Mouse (Mus musculus) embryonic facial prominence, embryonic 11.5 days (tissue): ENCODE measurements at regions not wholly inside any gene's neighbourhood (a gene's known extent, or its start where the extent isn't known, plus 50 kb on each side); places are given as distances from the start of the nearest gene placed in this dataset.

Experiments used
- ATAC-seq: fragments of 200-750 bp; cut with Nextera tagmentation; replicated peaks from 2 replicates; pipeline ENCODE4 v1.8.0; 2017; ENCODE audit warnings: low read depth; ENCODE audit not compliant: insufficient number of reproducible peaks, low FRiP score, low TSS enrichment
- DNase-seq: peaks from one replicate; pipeline ENCODE4 v3.0.0-alpha.2; 2015; ENCODE audit warnings: low spot score
- H3K27ac ChIP-seq: fragments of 300-500 bp; sonication (generic); replicated peaks from 2 replicates; pipeline ENCODE4 v1.5.1; 2014; ENCODE audit warnings: mild to moderate bottlenecking, low read depth, low read length, control low read depth
- H3K27me3 ChIP-seq: fragments of 300-500 bp; sonication (generic); 2 replicates; pipeline ENCODE4 v1.6.1; 2014; ENCODE audit warnings: mild to moderate bottlenecking, low read length, moderate library complexity, mixed read lengths; ENCODE audit not compliant: control insufficient read depth, insufficient read depth
- H3K36me3 ChIP-seq: fragments of 300-500 bp; sonication (generic); replicated peaks from 2 replicates; pipeline ENCODE4 v1.6.1; 2014; ENCODE audit warnings: low read depth, mild to moderate bottlenecking, low read length, moderate library complexity, mixed read lengths; ENCODE audit not compliant: control insufficient read depth, insufficient read depth
- H3K4me1 ChIP-seq: fragments of 300-500 bp; sonication (generic); 2 replicates; pipeline ENCODE4 v1.6.1; 2014; ENCODE audit warnings: low read length, mixed read lengths; ENCODE audit not compliant: control insufficient read depth, insufficient read depth
- H3K4me2 ChIP-seq: fragments of 300-500 bp; sonication (generic); 2 replicates; pipeline ENCODE4 v1.6.1; 2014; ENCODE audit warnings: low read depth, mild to moderate bottlenecking, control low read depth, low read length, moderate library complexity
- H3K4me3 ChIP-seq: fragments of 300-500 bp; sonication (generic); 2 replicates; pipeline ENCODE4 v1.5.1; 2014; ENCODE audit warnings: low read depth, low read length, control low read depth
- H3K9ac ChIP-seq: fragments of 300-500 bp; sonication (generic); replicated peaks from 2 replicates; pipeline ENCODE4 v1.6.1; 2014; ENCODE audit warnings: mild to moderate bottlenecking, control low read depth, low read length
- H3K9me3 ChIP-seq: fragments of 300-500 bp; sonication (generic); replicated peaks from 2 replicates; pipeline ENCODE4 v1.6.1; 2016; ENCODE audit warnings: mild to moderate bottlenecking, low read length, inconsistent platforms, mixed read lengths; ENCODE audit not compliant: control insufficient read depth
- WGBS: fragments of 180-500 bp; shearing (Covaris S2); extraction: QIAGEN DNeasy Blood & Tissue Kit; methylation state at CpG from one replicate; pipeline ENCODE4 v1.1.7; 2014; 5-methylcytosine and 5-hydroxymethylcytosine counted together

DNA sequence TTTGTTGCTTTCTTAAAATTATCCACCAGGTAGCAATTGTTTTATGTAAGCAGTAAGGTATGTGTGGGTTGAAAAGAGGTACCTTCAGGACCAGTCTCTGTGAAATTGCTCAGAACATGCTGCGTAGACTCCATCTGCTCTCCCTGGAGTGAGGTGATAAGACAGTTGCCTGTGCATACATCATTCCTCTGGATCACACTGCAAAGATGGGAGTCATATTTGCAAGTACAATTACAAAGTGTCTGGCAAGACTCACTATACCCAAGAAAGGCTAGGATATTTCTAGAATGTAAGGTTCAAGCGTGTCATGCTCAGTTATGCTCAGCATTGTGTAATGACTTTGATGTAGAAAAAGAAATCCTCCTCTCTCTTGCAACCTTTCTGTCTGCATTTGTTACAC, 1283.5 kb upstream of the Slc10a2 start:
- no peak overlapping the region for H3K27ac ChIP-seq
- DNase-seq (no peak), ATAC-seq (no peak)
- no peak overlapping the region for H3K4me2 ChIP-seq
- H3K27me3 ChIP-seq: no peaks in the 10 kb centered on the region
- no peak overlapping the region for H3K4me3 ChIP-seq
- WGBS: 82% methylated on average over 2 of the region's 2 CpGs
- H3K4me1 ChIP-seq: no peaks in the 10 kb centered on the region
- no peak overlapping the region for H3K9ac ChIP-seq
- no peaks in the 10 kb centered on the region for H3K36me3 ChIP-seq
- H3K9me3 ChIP-seq: no peaks in the 10 kb centered on the region

DNA sequence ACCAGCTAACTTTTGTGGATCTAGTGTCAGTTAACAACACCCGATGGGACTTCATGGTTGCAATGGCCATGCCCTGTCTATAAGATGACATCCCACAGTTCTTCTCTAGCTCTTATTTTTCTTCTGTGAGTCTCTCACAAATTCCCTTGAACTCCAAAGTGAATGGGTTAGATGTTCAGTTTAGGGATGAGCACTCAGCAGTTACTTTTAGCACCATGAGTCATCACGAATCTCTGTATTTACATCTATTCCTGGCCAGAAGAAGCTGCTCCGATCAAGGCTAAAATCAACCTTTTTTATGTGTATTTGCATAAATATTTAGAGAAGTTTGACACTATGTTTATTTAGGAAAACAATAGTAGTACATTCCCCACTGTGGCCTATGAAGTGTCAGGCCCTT, 1269.6 kb upstream of the Slc10a2 start:
- no peak overlapping the region for H3K27ac ChIP-seq
- H3K9ac ChIP-seq: no peak overlapping the region
- H3K4me2 ChIP-seq: no peak overlapping the region
- WGBS: 59% methylated on average over 3 of the region's 3 CpGs
- H3K36me3 ChIP-seq: no peaks in the 10 kb centered on the region
- ATAC-seq (no peak), DNase-seq (no peak)
- H3K4me1 ChIP-seq: no peaks in the 10 kb centered on the region
- no peaks in the 10 kb centered on the region for H3K27me3 ChIP-seq
- H3K4me3 ChIP-seq: no peak overlapping the region
- no peaks in the 10 kb centered on the region for H3K9me3 ChIP-seq

DNA sequence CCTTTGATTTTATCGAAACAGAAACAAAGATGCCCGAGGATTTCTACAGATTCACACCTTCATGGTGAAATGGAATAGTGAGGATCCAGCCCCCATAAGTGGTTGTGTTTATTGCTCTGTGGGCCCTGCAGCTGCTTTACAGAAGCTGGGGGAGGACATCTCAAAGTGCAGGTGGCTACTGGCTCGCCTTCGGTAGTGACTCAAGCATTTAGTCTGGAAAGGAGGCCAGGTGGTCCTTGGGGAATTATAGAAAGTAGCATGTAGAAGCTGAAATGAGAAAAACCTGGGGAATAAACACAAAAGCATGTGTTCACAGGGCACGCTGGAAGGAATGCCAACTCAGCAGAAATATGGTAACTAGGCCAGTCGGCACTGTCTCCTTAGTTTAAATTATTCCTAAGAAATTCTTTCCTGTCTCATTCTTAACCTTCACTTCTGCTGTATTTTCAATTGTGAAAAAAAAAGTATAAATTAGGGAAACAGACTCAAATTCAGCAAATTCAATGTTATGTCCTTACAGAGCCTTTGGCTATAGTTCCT, 1256.3 kb upstream of the Slc10a2 start:
- WGBS: 56% methylated on average over 6 of the region's 6 CpGs
- DNase-seq (peak; percentile 41), ATAC-seq (no peak)
- Histone ChIP-seq H3K9me3 (no peaks in the 10 kb centered on the region), H3K27ac (no peak overlapping the region), H3K4me2 (no peak overlapping the region), H3K4me3 (no peak overlapping the region), H3K9ac (no peak overlapping the region), H3K36me3 (no peaks in the 10 kb centered on the region), H3K4me1 (no peaks in the 10 kb centered on the region), H3K27me3 (no peaks in the 10 kb centered on the region)

DNA sequence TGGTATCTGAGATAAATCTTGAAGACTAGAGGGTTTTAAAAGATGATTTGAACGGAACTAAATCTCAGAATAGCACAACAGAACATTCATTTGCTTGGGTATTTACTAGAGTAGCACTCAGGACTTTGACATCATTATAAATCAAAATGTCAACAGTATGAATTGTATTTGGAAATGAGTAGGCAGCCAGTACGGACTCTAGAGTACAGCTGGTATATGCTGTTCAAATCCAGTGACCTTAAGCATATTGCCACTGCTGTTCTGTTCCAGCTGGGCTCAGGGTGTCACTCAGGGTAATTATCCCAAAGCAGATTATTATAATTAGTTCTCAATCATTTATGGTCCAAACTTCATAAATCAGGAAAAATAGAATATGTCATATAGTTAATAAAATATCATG, 1252.7 kb upstream of the Slc10a2 start:
- no peak overlapping the region for H3K27ac ChIP-seq
- DNase-seq: no peak
- H3K4me3 ChIP-seq: no peak overlapping the region
- no peaks in the 10 kb centered on the region for H3K4me1 ChIP-seq
- no peaks in the 10 kb centered on the region for H3K27me3 ChIP-seq
- H3K36me3 ChIP-seq: no peaks in the 10 kb centered on the region
- H3K9me3 ChIP-seq: no peaks in the 10 kb centered on the region
- no peak overlapping the region for H3K4me2 ChIP-seq
- no peak overlapping the region for H3K9ac ChIP-seq
- WGBS: 65% methylated on average over 2 of the region's 2 CpGs
- ATAC-seq: no peak

DNA sequence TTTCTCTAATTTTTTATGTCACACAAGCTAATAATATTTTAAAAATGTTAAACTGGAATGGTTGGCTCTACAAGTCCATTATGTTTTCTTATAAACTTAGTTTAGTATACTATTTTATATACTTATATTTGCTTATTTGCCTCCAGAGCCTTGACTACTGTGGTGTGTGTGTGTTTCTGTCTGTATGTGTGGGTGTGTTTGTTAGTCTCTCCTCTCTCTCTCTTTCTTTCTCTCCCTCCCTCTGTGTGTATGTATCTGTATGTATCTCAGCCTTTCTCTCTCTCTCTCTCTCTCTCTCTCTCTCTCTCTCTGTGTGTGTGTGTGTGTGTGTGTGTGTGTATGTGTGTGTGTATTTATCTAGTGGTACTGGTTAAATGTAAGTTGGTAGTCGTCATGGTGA, 1245.3 kb upstream of the Slc10a2 start:
- Histone ChIP-seq H3K27ac (no peak overlapping the region), H3K9me3 (no peaks in the 10 kb centered on the region), H3K9ac (no peak overlapping the region), H3K36me3 (no peaks in the 10 kb centered on the region), H3K4me2 (no peak overlapping the region), H3K4me3 (no peak overlapping the region), H3K27me3 (no peaks in the 10 kb centered on the region), H3K4me1 (no peaks in the 10 kb centered on the region)
- no peak for DNase-seq
- ATAC-seq: no peak
- WGBS: 78% methylated on average over 1 of the region's 1 CpGs

DNA sequence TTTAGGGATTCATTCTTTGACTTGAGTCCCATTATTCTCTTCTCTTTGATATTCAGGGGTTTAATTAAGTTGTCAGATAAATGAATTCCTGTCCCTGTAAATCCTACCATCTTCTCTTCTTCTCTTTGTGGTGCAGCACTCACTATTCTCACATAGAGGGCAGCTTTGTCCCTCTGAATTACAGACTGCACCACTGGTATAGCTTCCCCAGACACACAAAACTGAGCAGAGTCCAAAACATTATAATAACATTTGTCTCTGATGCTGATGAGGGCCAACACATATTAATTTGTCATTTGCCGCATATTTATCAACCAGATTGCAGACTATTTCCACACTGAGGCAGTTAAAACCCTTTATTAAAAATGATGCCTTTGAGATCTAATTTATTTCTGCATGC, 1244.9 kb upstream of the Slc10a2 start:
- no peak overlapping the region for H3K9ac ChIP-seq
- no peak for DNase-seq
- H3K4me3 ChIP-seq: no peak overlapping the region
- H3K27me3 ChIP-seq: no peaks in the 10 kb centered on the region
- no peak for ATAC-seq
- H3K36me3 ChIP-seq: no peaks in the 10 kb centered on the region
- H3K27ac ChIP-seq: no peak overlapping the region
- H3K4me2 ChIP-seq: no peak overlapping the region
- H3K4me1 ChIP-seq: no peaks in the 10 kb centered on the region
- H3K9me3 ChIP-seq: no peaks in the 10 kb centered on the region
- WGBS: 77% methylated on average over 1 of the region's 1 CpGs

DNA sequence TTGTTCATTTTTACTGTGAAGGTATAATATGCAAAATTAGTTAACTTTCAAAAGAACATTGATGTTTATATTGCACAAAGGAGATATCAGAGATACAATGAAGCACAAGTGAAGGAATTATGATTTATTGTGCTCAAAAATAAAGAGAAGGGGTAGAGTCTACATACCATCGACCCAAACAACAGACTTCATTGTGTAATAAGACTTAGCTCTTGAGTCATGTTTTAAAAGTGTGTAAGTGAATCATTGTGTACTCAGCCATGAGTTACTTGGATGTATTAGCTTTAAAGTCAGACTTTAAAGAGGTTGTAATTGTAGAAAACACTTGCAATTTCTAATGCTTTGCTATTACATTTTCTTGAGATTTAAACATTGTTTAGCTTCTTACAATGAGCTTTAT, 1240.6 kb upstream of the Slc10a2 start:
- no peaks in the 10 kb centered on the region for H3K9me3 ChIP-seq
- DNase-seq (no peak), ATAC-seq (no peak)
- H3K27ac ChIP-seq: no peak overlapping the region
- H3K27me3 ChIP-seq: no peaks in the 10 kb centered on the region
- no peak overlapping the region for H3K4me2 ChIP-seq
- 74% methylated on average over 1 of the region's 1 CpGs for WGBS
- no peak overlapping the region for H3K4me3 ChIP-seq
- H3K9ac ChIP-seq: no peak overlapping the region
- no peaks in the 10 kb centered on the region for H3K4me1 ChIP-seq
- no peaks in the 10 kb centered on the region for H3K36me3 ChIP-seq

DNA sequence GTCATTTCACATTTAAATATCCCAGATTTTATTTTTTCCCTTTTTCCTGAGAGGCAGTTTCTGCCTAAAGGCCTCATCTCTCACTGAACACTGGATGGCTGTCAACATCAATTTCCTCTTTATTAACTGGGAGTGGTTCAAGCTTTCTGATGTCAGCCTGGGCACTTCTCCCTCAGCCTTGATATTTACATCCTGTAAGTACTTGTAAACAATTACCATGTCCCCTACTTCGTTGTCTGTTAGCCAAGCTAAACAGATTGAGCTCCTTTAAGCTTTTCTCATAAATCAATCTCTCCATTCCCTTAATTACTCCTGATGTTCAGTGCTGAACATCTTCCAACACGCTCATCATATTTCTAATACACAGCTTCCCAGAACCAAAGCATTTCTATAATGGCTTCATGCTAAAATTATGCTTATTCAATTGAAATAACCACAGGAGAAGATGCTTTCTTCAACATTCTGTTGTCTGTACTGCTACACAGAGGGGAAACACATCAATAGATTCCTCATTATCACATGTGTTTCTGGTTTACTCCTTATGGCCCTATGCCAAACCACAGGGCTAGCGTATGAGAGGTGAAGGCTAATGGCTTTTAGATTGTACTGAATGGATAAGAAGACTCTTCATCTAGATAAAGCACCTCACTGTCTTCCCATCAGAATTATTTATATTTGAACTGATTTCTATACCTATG, 1235.2 kb upstream of the Slc10a2 start:
- WGBS: 47% methylated on average over 3 of the region's 3 CpGs

More for the DNA sequence above, 1235.2 kb upstream of the Slc10a2 start:
- Histone ChIP-seq H3K4me2 (no peak overlapping the region), H3K9ac (no peak overlapping the region), H3K27me3 (no peaks in the 10 kb centered on the region), H3K36me3 (no peaks in the 10 kb centered on the region), H3K27ac (no peak overlapping the region), H3K9me3 (no peaks in the 10 kb centered on the region), H3K4me3 (no peak overlapping the region), H3K4me1 (no peaks in the 10 kb centered on the region)
- no peak for ATAC-seq
- peak; percentile 60 for DNase-seq
